Mouse (Mus musculus): ENCODE measurements at regions not wholly inside any gene's neighbourhood (a gene's known extent, or its start where the extent isn't known, plus 50 kb on each side); places are given as distances from the start of the nearest gene placed in this dataset.

DNA sequence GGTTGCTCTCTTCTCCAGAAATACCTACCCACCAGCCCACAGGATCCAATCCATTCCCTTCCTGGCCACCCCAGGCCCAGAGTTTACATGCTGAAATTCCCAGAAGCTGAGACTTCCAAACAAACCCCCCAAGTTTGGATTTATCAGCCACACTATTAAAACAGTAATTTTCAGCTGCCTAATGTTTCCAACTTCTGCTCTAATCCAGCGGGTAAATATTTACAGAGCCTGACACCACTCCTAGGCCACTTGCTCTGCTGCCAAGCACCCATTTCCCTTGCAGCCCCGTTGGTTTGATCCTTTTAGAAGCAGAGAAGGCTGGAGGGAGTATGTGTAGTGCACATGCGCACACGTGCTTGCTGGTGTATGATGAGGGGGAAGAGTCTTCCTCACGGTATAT lies 99.1 kb upstream of the Pja1 start:
- TF ChIP-seq CTCF (IDR thresholded peaks at IDR 0.05; ENCODE audit: low read depth) = no peak
- no peak for TF ChIP-seq EP300 (optimal IDR thresholded peaks at IDR 0.05)

All from stomach, postnatal 0 days (tissue).